Mouse (Mus musculus) spleen, adult 2 months (tissue): Measurements from ENCODE around the gene Phtf1.

ENCODE experiments used
- CTCF ChIP-seq: fragments of 200-500 bp; IDR thresholded peaks from 2 replicates; pipeline ENCODE4 v1.5.1; 2011; ENCODE audit warnings: mild to moderate bottlenecking, inconsistent platforms; ENCODE audit not compliant: insufficient read depth, insufficient read length, insufficient replicate concordance; ENCODE audit errors: extremely low read depth
- POLR2A ChIP-seq: fragments of 200-500 bp; IDR thresholded peaks from 2 replicates; pipeline ENCODE4 v1.6.1; 2011; ENCODE audit warnings: low read depth, low read length, inconsistent platforms

DNA sequence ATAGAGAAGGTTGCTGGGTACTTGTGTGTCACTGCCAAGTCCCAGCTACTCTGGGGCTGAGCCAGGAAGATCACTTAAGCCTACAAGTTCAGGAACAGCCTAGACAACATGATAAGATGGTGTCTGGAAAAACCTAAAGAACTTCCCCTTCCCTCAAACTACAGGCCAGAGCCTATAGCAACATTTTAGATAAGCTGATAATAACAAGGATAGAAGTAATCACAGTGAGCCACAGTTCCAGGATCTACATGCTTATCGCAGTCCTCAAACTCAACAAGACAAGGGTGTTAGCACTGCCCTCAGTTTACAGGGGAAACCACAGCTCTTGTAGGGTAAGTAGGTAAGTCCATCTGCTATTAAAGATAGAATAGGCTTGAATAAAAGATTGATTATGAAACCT, 64.2 kb downstream of the Phtf1 start:
- TF ChIP-seq POLR2A (no peak), CTCF (no peak)
